Mouse (Mus musculus): ENCODE measurements around the gene Olfr461. TPM values are rescaled to one million over a fixed set of nuclear protein-coding genes. Genes with fewer than 3 reads are reported as not detected.
"Not testable (repeated sequence)": the region's sequence is repeated elsewhere in the genome, so short reads cannot be mapped to it uniquely, and the experiment has no call there.

The Olfr461 gene
- polyA plus RNA-seq (2015; fragmentation: Nextera tagmentation; extraction: Ambion mirVana), result 0.10 and 0.21 TPM in 2 replicates

GRCm38 (mm10) chr6:40554950-40555349 lies at the start of gene Olfr461:
Olfr461 (minus strand) TSS chr6:40555050.
- ATAC-seq (ENCODE audit: low FRiP score, low read depth), result no peak

GRCm38 (mm10) chr6:40598546-40598945 lies 43.7 kb upstream of the Olfr461 start:
- WGBS, result 36% methylated on average over 4 of the region's 4 CpGs
- not testable (repeated sequence) for ATAC-seq (ENCODE audit: low FRiP score, low read depth); H3K4me2 ChIP-seq

More at GRCm38 (mm10) chr6:40554950-40555349, at the start of gene Olfr461:
- Histone ChIP-seq H3K36me3 (no peaks in the 10 kb centered on the region), H3K9me3 (no peaks in the 10 kb centered on the region), H3K4me1 (replicated peaks) (no peaks in the 10 kb centered on the region), H3K4me2 (no peak within 1 kb of the TSS), H3K27ac (replicated peaks) (no peak within 1 kb of the TSS), H3K9ac (no peak within 1 kb of the TSS), H3K4me3 (no peak within 1 kb of the TSS), H3K27me3 (no peaks in the 10 kb centered on the region)
- WGBS, result 92% methylated on average over 2 of the region's 2 CpGs

GRCm38 (mm10) chr6:40594804-40595550 lies 40.1 kb upstream of the Olfr461 start:
- Histone ChIP-seq H3K9ac (no peak overlapping the region), H3K4me3 (no peak overlapping the region), H3K27me3 (no peaks in the 10 kb centered on the region), H3K4me2 (no peak overlapping the region), H3K9me3 (no peaks in the 10 kb centered on the region), H3K4me1 (replicated peaks) (no peaks in the 10 kb centered on the region), H3K27ac (replicated peaks) (no peak overlapping the region), H3K36me3 (no peaks in the 10 kb centered on the region)
- ATAC-seq (ENCODE audit: low FRiP score, low read depth), result no peak
- WGBS, result 76% methylated on average over 3 of the region's 3 CpGs

More at GRCm38 (mm10) chr6:40598546-40598945, 43.7 kb upstream of the Olfr461 start:
- not testable (repeated sequence) for H3K4me3 ChIP-seq; H3K27me3 ChIP-seq; H3K27ac ChIP-seq (replicated peaks); H3K36me3 ChIP-seq; H3K4me1 ChIP-seq (replicated peaks); H3K9ac ChIP-seq; H3K9me3 ChIP-seq

- Histone ChIP-seq H3K9ac (no peak overlapping the region), H3K4me1 (replicated peaks) (no peaks in the 10 kb centered on the region), H3K27ac (replicated peaks) (no peak overlapping the region), H3K27me3 (no peaks in the 10 kb centered on the region), H3K9me3 (no peaks in the 10 kb centered on the region), H3K4me3 (no peak overlapping the region), H3K36me3 (no peaks in the 10 kb centered on the region), H3K4me2 (no peak overlapping the region)
- no peak for ATAC-seq (ENCODE audit: low FRiP score, low read depth)
- whole genome bisulfite sequencing, result 94% methylated on average over 2 of the region's 2 CpGs
Measured at GRCm38 (mm10) chr6:40588346-40588745, 33.5 kb upstream of the Olfr461 start.

- ATAC-seq (ENCODE audit: low FRiP score, low read depth), result no peak
- Histone ChIP-seq H3K4me2 (no peak within 1 kb of the TSS), H3K9me3 (no peaks in the 10 kb centered on the region), H3K27me3 (no peaks in the 10 kb centered on the region), H3K4me3 (no peak within 1 kb of the TSS), H3K4me1 (replicated peaks) (no peaks in the 10 kb centered on the region), H3K27ac (replicated peaks) (no peak within 1 kb of the TSS), H3K9ac (no peak within 1 kb of the TSS), H3K36me3 (no peaks in the 10 kb centered on the region)
- WGBS, result 86% methylated on average over 5 of the region's 5 CpGs
Measured at GRCm38 (mm10) chr6:40585645-40586044, 30.8 kb upstream of the Olfr461 start, which contains the start of gene Clec5a. Clec5a (minus strand) TSS chr6:40585821.

GRCm38 (mm10) chr6:40584336-40584735 lies 29.5 kb upstream of the Olfr461 start:
- H3K9me3 ChIP-seq, result no peaks in the 10 kb centered on the region
- no peak for ATAC-seq (ENCODE audit: low FRiP score, low read depth)
- no peaks in the 10 kb centered on the region for H3K36me3 ChIP-seq
- no peaks in the 10 kb centered on the region for H3K4me1 ChIP-seq (replicated peaks)
- WGBS, result 84% methylated on average over 6 of the region's 6 CpGs
- no peaks in the 10 kb centered on the region for H3K27me3 ChIP-seq
- no peak overlapping the region for H3K4me2 ChIP-seq
- no peak overlapping the region for H3K4me3 ChIP-seq
- no peak overlapping the region for H3K27ac ChIP-seq (replicated peaks)
- no peak overlapping the region for H3K9ac ChIP-seq

- 92% methylated on average over 1 of the region's 1 CpGs for WGBS
- Histone ChIP-seq H3K9ac (no peak overlapping the region), H3K36me3 (no peaks in the 10 kb centered on the region), H3K27ac (replicated peaks) (no peak overlapping the region), H3K27me3 (no peaks in the 10 kb centered on the region), H3K4me3 (no peak overlapping the region), H3K4me2 (no peak overlapping the region), H3K9me3 (no peaks in the 10 kb centered on the region), H3K4me1 (replicated peaks) (no peaks in the 10 kb centered on the region)
- no peak for ATAC-seq (ENCODE audit: low FRiP score, low read depth)
Measured at GRCm38 (mm10) chr6:40576305-40576704, 21.5 kb upstream of the Olfr461 start.

- H3K27me3 ChIP-seq, result no peaks in the 10 kb centered on the region
- no peak overlapping the region for H3K4me3 ChIP-seq
Measured at GRCm38 (mm10) chr6:40573618-40574017, 18.8 kb upstream of the Olfr461 start.

GRCm38 (mm10) chr6:40569187-40569586 lies 14.3 kb upstream of the Olfr461 start, which contains the start of gene Olfr460:
Olfr460 (plus strand) TSS chr6:40569487.
- no peak for ATAC-seq (ENCODE audit: low FRiP score, low read depth)

More at GRCm38 (mm10) chr6:40573618-40574017, 18.8 kb upstream of the Olfr461 start:
- H3K36me3 ChIP-seq, result no peaks in the 10 kb centered on the region
- H3K4me1 ChIP-seq (replicated peaks), result no peaks in the 10 kb centered on the region
- ATAC-seq (ENCODE audit: low FRiP score, low read depth), result no peak
- H3K4me2 ChIP-seq, result no peak overlapping the region
- WGBS, result 90% methylated on average over 3 of the region's 3 CpGs
- no peak overlapping the region for H3K9ac ChIP-seq
- no peak overlapping the region for H3K27ac ChIP-seq (replicated peaks)
- H3K9me3 ChIP-seq, result no peaks in the 10 kb centered on the region

GRCm38 (mm10) chr6:40544690-40545089 lies 10.2 kb downstream of the Olfr461 start:
- 83% methylated on average over 10 of the region's 10 CpGs for whole genome bisulfite sequencing
- H3K36me3 ChIP-seq, result no peaks in the 10 kb centered on the region
- no peak for ATAC-seq (ENCODE audit: low FRiP score, low read depth)

More at GRCm38 (mm10) chr6:40569187-40569586, 14.3 kb upstream of the Olfr461 start, which contains the start of gene Olfr460:
- no peak within 1 kb of the TSS for H3K4me3 ChIP-seq
- no peak within 1 kb of the TSS for H3K9ac ChIP-seq
- no peaks in the 10 kb centered on the region for H3K9me3 ChIP-seq
- H3K4me1 ChIP-seq (replicated peaks), result no peaks in the 10 kb centered on the region
- no peak within 1 kb of the TSS for H3K27ac ChIP-seq (replicated peaks)
- no peaks in the 10 kb centered on the region for H3K27me3 ChIP-seq
- H3K4me2 ChIP-seq, result no peak within 1 kb of the TSS
- whole genome bisulfite sequencing, result 91% methylated on average over 3 of the region's 3 CpGs
- no peaks in the 10 kb centered on the region for H3K36me3 ChIP-seq

GRCm38 (mm10) chr6:40519408-40519807 lies 35.4 kb downstream of the Olfr461 start, which contains the start of gene Prss37:
Prss37 (minus strand) TSS chr6:40519508.
- no peak within 1 kb of the TSS for H3K4me2 ChIP-seq
- H3K36me3 ChIP-seq, result no peaks in the 10 kb centered on the region
- no peaks in the 10 kb centered on the region for H3K4me1 ChIP-seq (replicated peaks)
- H3K27me3 ChIP-seq, result no peaks in the 10 kb centered on the region
- ATAC-seq (ENCODE audit: low FRiP score, low read depth), result no peak
- H3K9me3 ChIP-seq, result no peaks in the 10 kb centered on the region
- 63% methylated on average over 1 of the region's 1 CpGs for WGBS
- no peak within 1 kb of the TSS for H3K9ac ChIP-seq
- no peak within 1 kb of the TSS for H3K27ac ChIP-seq (replicated peaks)
- H3K4me3 ChIP-seq, result no peak within 1 kb of the TSS

More at GRCm38 (mm10) chr6:40544690-40545089, 10.2 kb downstream of the Olfr461 start:
- no peak overlapping the region for H3K27ac ChIP-seq (replicated peaks)
- H3K9ac ChIP-seq, result no peak overlapping the region
- no peak overlapping the region for H3K4me2 ChIP-seq
- no peaks in the 10 kb centered on the region for H3K9me3 ChIP-seq
- no peak overlapping the region for H3K4me3 ChIP-seq
- H3K27me3 ChIP-seq, result no peaks in the 10 kb centered on the region
- H3K4me1 ChIP-seq (replicated peaks), result no peaks in the 10 kb centered on the region

- 93% methylated on average over 3 of the region's 3 CpGs for WGBS
- Histone ChIP-seq H3K27ac (replicated peaks) (no peak within 1 kb of the TSS), H3K9me3 (no peaks in the 10 kb centered on the region), H3K4me2 (no peak within 1 kb of the TSS), H3K9ac (no peak within 1 kb of the TSS), H3K4me3 (no peak within 1 kb of the TSS), H3K36me3 (no peaks in the 10 kb centered on the region), H3K27me3 (no peaks in the 10 kb centered on the region), H3K4me1 (replicated peaks) (no peaks in the 10 kb centered on the region)
- no peak for ATAC-seq (ENCODE audit: low FRiP score, low read depth)
Measured at GRCm38 (mm10) chr6:40493229-40493628, 61.6 kb downstream of the Olfr461 start, which contains the start of gene Tas2r108. Tas2r108 (plus strand) TSS chr6:40493529.

Data from hindbrain, embryonic 15.5 days (tissue).